Mouse (Mus musculus) neural tube, embryonic 14.5 days (tissue): ENCODE results near the gene Ank2. TPM values are rescaled to one million over a fixed set of nuclear protein-coding genes. Genes with fewer than 3 reads are reported as not detected.

Experiments
- ATAC-seq: fragments of 200-750 bp; cut with Nextera tagmentation; 2 replicates; pipeline ENCODE4 v1.8.0; 2017; ENCODE audit warnings: low read depth, mild to moderate bottlenecking, moderate TSS enrichment, moderate library complexity
- H3K27ac ChIP-seq: fragments of 300-500 bp; sonication (generic); 2 replicates; pipeline ENCODE4 v1.5.1; 2014; ENCODE audit warnings: low read depth, mild to moderate bottlenecking, control low read depth, low read length, moderate library complexity, mixed read lengths
- H3K27me3 ChIP-seq: fragments of 300-500 bp; sonication (generic); 2 replicates; pipeline ENCODE4 v1.6.1; 2014; ENCODE audit warnings: low read length; ENCODE audit not compliant: control insufficient read depth, insufficient read depth
- H3K36me3 ChIP-seq: fragments of 300-500 bp; sonication (generic); 2 replicates; pipeline ENCODE4 v1.6.1; 2014; ENCODE audit warnings: low read length, mixed read lengths; ENCODE audit not compliant: control insufficient read depth, insufficient read depth
- H3K4me1 ChIP-seq: fragments of 300-500 bp; sonication (generic); 2 replicates; pipeline ENCODE4 v1.6.1; 2014; ENCODE audit warnings: low read length; ENCODE audit not compliant: control insufficient read depth, insufficient read depth
- H3K4me2 ChIP-seq: fragments of 300-500 bp; sonication (generic); 2 replicates; pipeline ENCODE4 v1.6.1; 2014; ENCODE audit warnings: mild to moderate bottlenecking, low read depth, low read length, control low read depth
- H3K4me3 ChIP-seq: fragments of 300-500 bp; sonication (generic); 2 replicates; pipeline ENCODE4 v1.5.1; 2014; ENCODE audit warnings: low read depth, low read length, control low read depth, mixed read lengths
- H3K9ac ChIP-seq: fragments of 300-500 bp; sonication (generic); replicated peaks from 2 replicates; pipeline ENCODE4 v1.6.1; 2014; ENCODE audit warnings: low read depth, mild to moderate bottlenecking, control low read depth, low read length, mixed read lengths
- H3K9me3 ChIP-seq: fragments of 300-500 bp; sonication (generic); 2 replicates; pipeline ENCODE4 v1.6.1; 2016; ENCODE audit warnings: low read length; ENCODE audit not compliant: control insufficient read depth
- WGBS: fragments of 180-500 bp; shearing (Covaris S2); extraction: QIAGEN DNeasy Blood & Tissue Kit; methylation state at CpG from one replicate; pipeline ENCODE4 v1.1.7; 2014; 5-methylcytosine and 5-hydroxymethylcytosine counted together
- polyA plus RNA-seq: library from polyadenylated mRNA; unstranded; fragments of >200 nt; fragmentation: Nextera tagmentation; extraction: Ambion mirVana; gene quantifications from 2 replicates; pipeline ENCODE4 v1.2.1, GENCODE M21; 2014

The Ank2 gene
- polyA plus RNA-seq, 1 experiment from 2014 or later, result 231 TPM

DNA sequence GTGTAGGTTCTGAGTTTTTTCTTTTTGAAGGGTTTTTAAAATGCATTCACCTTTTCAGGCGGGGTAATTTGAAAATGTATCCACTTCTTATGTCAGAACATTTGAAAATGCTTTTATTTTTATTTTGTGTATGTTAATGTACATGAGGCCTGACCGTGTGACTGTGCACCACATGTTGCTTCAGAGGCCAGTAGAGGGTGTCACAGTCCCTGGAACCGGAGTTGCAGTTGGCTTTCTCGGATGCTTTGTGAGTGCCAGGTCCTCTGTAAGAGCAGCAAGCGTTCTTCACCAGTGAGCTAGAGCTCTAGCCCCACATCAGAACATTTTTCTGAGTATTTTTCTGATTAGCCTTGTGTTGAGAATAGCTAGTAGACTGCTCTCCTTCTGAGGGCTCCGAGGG, 484.0 kb downstream of the Ank2 start:
- no peak overlapping the region for H3K4me3 ChIP-seq
- no peak overlapping the region for H3K27ac ChIP-seq
- peaks cover 25% of the 10 kb centered on the region; the same call in 1 of the 2 replicates for H3K36me3 ChIP-seq
- WGBS, result 79% methylated on average over 6 of the region's 6 CpGs
- no peaks in the 10 kb centered on the region for H3K27me3 ChIP-seq
- no peak for ATAC-seq
- H3K9ac ChIP-seq, result no peak overlapping the region
- no peak overlapping the region for H3K4me2 ChIP-seq
- H3K4me1 ChIP-seq, result no peaks in the 10 kb centered on the region
- H3K9me3 ChIP-seq, result no peaks in the 10 kb centered on the region

DNA sequence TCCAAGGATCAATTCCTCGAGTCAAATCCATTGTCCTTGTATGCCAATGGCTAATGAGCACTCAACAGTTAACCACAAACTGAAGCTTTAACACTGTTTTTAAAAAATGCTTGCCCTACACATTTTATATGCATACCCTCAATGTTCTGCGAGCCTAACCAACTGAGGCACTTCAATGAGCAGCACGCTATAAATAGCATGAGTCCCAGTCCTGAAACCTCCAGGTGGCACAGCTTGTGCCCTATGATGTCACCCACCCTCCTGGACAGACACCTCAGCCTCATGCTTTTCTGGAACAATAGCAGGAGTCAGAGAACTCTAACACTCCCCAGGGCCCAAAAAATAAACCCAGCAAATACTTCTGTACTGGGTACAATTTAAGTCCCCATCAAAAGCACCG, 485.2 kb downstream of the Ank2 start:
- Histone ChIP-seq H3K36me3 (peaks cover 30% of the 10 kb centered on the region; the same call in 1 of the 2 replicates), H3K27me3 (no peaks in the 10 kb centered on the region), H3K27ac (no peak overlapping the region), H3K4me2 (no peak overlapping the region), H3K4me1 (no peaks in the 10 kb centered on the region), H3K9ac (no peak overlapping the region), H3K4me3 (no peak overlapping the region), H3K9me3 (no peaks in the 10 kb centered on the region)
- WGBS, result 76% methylated on average over 4 of the region's 4 CpGs
- no peak for ATAC-seq

DNA sequence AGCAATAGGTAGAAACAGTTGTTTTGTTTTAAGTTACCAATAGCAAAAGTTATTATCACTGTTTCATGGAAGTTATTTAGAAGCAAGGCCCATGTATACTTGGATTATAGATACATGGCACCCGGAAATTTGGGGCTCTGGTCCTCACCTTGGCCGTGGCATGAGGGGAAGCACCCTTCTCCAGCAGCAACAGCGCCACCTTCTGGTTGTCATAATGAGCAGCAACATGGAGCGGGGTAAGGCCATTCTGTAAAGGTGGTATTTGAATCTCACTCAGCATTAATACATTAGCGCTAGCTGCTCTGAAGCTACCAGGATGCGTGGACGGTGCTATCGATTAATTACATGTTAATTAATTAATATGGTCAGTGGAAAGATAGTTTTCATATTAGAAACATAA, 486.6 kb downstream of the Ank2 start:
- H3K4me2 ChIP-seq, result no peak overlapping the region
- WGBS, result 49% methylated on average over 8 of the region's 8 CpGs
- ATAC-seq, result no peak
- no peaks in the 10 kb centered on the region for H3K27me3 ChIP-seq
- H3K9me3 ChIP-seq, result no peaks in the 10 kb centered on the region
- H3K27ac ChIP-seq, result no peak overlapping the region
- H3K4me3 ChIP-seq, result no peak overlapping the region
- H3K36me3 ChIP-seq, result peaks cover 38% of the 10 kb centered on the region
- H3K4me1 ChIP-seq, result no peaks in the 10 kb centered on the region
- H3K9ac ChIP-seq, result no peak overlapping the region

DNA sequence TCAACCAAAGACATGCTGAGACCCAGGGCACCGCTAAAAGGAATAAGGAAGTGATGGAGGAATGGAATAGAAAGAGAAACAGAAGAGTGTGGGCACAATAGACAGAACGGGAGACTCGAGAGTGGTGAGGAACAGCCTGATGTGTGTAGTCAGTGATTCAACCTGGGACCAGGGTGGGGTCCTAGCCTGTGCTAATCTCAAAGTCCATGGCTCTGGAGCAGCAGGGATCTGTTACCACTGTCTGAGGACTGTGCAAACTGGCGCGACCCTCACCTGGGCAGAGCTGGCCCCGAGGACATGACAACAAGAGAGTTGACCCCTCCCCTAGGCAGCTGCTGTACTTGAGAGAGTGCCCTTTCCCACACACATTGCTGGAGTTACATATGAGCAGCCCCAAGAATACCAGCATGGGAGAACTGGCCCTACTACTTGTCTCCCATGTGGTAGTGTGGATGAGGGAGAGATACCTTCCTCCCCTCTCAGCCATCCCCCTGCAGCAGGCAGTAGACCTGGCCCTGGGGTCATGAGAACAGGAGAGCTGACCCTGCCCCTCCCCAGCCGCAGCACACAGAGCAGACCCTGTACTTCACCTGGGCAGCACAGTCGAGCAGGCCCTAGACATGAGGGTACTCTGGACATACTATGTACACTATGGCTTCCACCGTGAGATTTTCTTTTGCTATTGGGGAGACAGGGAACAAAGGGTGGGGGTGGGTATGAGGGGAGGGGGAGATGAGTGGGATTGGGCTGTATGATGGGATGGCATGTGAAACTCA, 493.1 kb downstream of the Ank2 start:
- H3K36me3 ChIP-seq, result peaks cover 29% of the 10 kb centered on the region
- ATAC-seq, result 0 out of 2 replicates have a peak, but pooled peaks have one; percentile 21
- 94% methylated on average over 9 of the region's 9 CpGs for WGBS

DNA sequence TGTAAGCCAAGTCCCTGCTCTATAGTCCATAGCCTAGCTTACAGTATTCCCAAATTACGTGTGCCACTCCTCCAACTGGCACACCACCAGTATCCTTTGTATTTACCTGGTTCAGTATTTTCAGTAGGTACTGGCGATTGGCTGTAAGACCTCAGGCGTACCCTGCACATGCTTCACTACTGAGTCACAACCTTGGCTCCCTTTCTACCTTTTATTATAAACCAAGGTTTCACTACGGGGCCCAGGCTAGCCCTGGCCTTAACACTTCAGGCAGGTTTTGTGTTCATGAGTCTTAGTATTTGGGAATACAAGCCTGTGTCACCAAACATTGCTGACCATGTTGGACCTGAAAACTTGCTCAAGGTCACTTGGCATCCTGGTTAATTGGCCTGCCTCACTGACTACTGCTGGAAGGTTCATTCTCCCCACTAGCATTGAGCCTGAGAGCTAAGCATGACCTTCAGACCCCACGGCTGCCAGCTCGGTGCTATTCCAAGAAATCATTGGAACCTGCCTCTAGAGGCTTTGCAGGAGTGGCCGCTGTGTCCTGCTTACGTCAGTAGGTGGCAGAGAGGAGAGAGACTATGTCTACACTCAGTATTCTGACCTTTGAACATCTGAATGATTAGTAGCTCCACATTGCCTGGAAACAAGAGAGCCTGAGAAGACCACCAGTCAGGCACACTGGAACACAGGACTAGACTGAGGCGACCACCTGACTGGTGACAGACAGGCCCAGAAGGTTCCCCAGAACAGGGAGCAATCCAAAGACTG, 494.1 kb downstream of the Ank2 start:
- H3K9me3 ChIP-seq, result no peaks in the 10 kb centered on the region
- H3K27me3 ChIP-seq, result no peaks in the 10 kb centered on the region
- ATAC-seq, result 0 out of 2 replicates have a peak, but pooled peaks have one; percentile 44
- H3K36me3 ChIP-seq, result peaks cover 20% of the 10 kb centered on the region
- no peak overlapping the region for H3K9ac ChIP-seq
- no peak overlapping the region for H3K4me3 ChIP-seq
- H3K4me1 ChIP-seq, result no peaks in the 10 kb centered on the region
- H3K4me2 ChIP-seq, result no peak overlapping the region
- H3K27ac ChIP-seq, result no peak overlapping the region
- WGBS, result 80% methylated on average over 9 of the region's 9 CpGs

More for the DNA sequence above, 493.1 kb downstream of the Ank2 start:
- Histone ChIP-seq H3K4me1 (no peaks in the 10 kb centered on the region), H3K4me2 (no peak overlapping the region), H3K27ac (no peak overlapping the region), H3K4me3 (no peak overlapping the region), H3K9me3 (no peaks in the 10 kb centered on the region), H3K9ac (no peak overlapping the region), H3K27me3 (no peaks in the 10 kb centered on the region)

DNA sequence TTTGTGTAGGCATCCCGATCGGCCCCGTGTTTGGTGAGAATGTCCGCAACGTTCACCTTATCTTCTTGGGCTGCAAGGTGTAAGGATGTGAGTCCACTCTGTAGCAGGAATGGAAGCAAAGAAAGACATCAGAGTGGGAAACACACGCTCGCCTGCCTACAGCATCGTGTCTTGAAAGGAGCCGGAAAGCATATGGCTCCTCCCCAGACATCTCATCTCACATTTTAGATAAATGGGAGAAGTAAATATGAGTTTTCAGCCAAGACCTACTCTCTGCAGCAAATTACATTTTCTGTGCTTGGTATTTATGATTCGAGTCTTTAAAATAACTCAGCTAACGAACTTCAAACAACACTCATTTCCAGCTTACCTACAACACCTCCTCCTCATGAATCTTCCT, 495.2 kb downstream of the Ank2 start:
- no peak for ATAC-seq
- Histone ChIP-seq H3K9me3 (no peaks in the 10 kb centered on the region), H3K4me3 (no peak overlapping the region), H3K4me2 (no peak overlapping the region), H3K27ac (no peak overlapping the region), H3K9ac (no peak overlapping the region), H3K27me3 (no peaks in the 10 kb centered on the region), H3K36me3 (peaks cover 16% of the 10 kb centered on the region), H3K4me1 (peaks cover 3% of the 10 kb centered on the region; the same call in 1 of the 2 replicates)
- 96% methylated on average over 11 of the region's 11 CpGs for WGBS

DNA sequence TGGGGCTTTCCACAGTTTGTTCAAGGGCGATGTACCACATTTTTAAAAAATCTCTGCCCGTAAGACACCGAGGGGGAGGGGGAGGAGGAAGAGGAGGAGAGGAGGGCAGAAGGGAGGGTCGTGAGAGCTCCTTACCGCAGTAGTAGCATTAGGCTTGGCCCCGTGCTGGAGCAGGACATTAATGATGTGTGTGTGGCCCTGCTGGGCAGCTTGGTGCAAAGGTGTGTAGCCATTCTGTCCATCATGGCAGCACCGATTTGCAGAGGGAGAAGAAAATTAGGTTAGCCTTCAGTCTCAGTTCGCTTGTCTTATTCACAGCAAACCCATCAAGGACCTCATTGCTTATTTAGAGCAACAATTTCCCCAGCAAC, 500.4 kb downstream of the Ank2 start:
- Histone ChIP-seq H3K27me3 (no peaks in the 10 kb centered on the region), H3K4me3 (no peak overlapping the region)
- WGBS, result 8% methylated on average over 8 of the region's 8 CpGs

DNA sequence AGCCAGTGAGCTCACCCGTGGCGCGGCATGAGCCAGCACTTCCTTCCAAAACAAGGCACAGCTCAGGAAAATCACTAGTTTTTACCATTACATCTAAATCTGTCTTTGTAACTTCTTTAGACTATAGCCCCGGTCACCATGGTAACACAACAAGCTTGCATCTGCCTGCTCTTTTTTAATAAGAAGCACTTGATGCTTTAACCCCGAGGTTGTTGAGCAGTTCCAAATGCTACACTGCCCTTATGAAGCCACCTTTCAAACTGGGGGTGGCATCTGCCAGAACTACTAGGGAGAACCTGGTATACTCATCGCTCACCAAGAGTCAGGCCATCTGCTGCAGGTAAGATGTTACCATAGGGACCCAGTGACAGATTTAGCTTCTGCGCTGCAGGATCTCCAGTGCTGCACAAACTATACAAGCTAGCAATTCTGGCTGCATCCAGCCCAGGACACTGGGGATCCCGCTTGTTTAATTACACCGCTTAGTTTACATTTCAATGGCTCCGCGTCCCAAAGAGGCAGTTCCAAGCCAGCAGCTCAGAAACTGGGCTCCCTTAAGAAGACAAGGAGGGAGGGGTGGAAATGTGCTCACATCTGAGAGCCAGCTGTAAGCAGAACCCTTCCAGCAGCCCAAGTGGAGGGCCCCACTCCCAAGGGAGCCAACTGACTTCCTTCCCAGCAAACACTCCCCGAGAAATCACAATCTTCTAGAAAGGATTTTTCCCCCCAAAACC, 501.0 kb downstream of the Ank2 start:
- Histone ChIP-seq H3K4me1 (peaks cover 23% of the 10 kb centered on the region), H3K27ac (peak overlapping the region; percentile 44), H3K27me3 (no peaks in the 10 kb centered on the region), H3K4me3 (no peak overlapping the region), H3K36me3 (peaks cover 6% of the 10 kb centered on the region; the same call in 1 of the 2 replicates), H3K9me3 (no peaks in the 10 kb centered on the region), H3K4me2 (peak overlapping the region; percentile 23; the same call in 1 of the 2 replicates), H3K9ac (no peak overlapping the region)
- 3% methylated on average over 12 of the region's 12 CpGs for WGBS
- peak; percentile 87 for ATAC-seq

More for the DNA sequence above, 500.4 kb downstream of the Ank2 start:
- peaks cover 8% of the 10 kb centered on the region for H3K36me3 ChIP-seq
- peak overlapping the region; percentile 44 for H3K27ac ChIP-seq
- no peaks in the 10 kb centered on the region for H3K9me3 ChIP-seq
- H3K9ac ChIP-seq, result no peak overlapping the region
- H3K4me1 ChIP-seq, result peaks cover 23% of the 10 kb centered on the region
- H3K4me2 ChIP-seq, result peak overlapping the region; percentile 23; the same call in 1 of the 2 replicates
- ATAC-seq, result peak; percentile 41; the same call in 1 of the 2 replicates
